Mouse (Mus musculus) right cerebral cortex, postnatal 10 days (tissue): Measurements from ENCODE around the gene Cel.

Source experiments
- DNase-seq, 2 experiments: peaks; one replicate each; pipeline ENCODE4 v3.0.0; 2021; ENCODE audit warnings: low spot score in 2 of 2

Gene Cel

DNA sequence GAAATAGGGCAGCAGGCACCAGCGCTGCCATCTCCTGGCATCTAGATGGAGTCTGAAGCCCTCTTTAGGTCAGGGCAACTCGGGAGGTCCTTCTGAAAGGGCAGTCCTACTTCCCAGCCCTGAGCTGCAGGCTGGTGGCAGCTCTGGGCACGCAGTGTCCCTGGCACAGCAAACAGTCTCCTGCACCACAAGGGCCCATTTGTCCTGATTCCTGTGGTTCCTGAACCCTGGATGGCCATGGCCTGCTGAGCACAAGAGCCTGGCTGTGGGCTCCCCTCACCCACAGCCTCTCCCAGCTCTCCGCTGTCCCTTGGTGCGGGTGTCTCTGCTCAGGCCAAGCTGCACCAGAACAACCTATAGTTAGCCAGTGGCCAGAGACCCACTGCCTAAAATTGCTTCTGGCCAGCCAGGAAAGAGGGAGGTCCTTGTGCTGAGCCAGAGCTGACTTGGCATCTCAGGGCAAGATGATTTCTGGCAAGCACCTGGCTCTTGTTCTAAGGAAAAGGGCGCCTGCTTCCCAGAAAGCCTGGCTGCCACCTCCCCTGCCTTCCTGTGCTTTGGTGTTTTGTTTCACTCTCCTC lies 41.5 kb downstream of the Cel start:
- DNase-seq = peak; percentile 74 to 88

- peak; percentile 26 to 39 for DNase-seq
These were observed 42.6 kb downstream of the Cel start for GRCm38 (mm10) chr2:28520581-28520980.

DNA sequence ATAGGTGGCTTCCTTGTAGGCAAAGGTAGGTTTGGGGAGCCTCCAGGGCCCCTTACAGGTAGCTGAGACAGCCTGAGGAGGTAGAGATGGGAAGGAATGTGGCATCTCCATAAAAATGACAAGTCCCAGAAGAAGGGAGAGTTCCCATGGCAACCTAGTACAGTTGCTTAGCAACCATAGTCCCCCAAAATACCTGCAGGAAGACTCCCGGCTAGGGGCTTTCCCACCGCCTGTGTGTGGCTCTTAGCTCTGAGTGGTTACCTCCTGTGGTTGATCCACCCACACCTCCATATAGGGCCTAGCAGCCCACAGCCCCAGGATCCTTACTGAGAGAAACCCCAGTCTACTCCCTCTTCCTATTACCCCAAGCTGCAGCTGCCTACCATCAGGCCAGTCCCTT lies 45.0 kb downstream of the Cel start:
- DNase-seq = peak; percentile 89 to 95

GRCm38 (mm10) chr2:28517206-28517909 lies 45.8 kb downstream of the Cel start:
- peak; percentile 76 to 79 for DNase-seq

DNA sequence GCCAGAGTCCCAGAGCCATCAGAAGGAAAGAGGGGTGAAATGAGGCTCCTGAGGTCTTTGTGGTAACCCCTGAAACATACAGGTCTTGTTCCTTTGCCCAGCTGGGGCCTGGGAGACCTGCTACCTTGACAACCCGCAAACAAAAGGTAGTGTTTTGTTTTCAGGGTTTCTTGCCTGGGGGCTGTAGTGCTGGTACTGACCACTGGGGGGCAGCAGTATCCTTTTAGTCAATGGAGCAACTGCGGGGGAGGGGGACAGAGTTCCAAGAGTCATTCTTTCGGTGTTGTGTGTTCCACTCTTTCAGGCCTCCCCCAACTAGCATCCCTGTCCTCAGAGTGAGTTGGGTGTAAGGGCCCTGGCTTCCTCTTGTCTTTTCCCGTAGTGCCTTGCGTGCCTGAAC lies 48.7 kb downstream of the Cel start:
- DNase-seq = peak; percentile 88 to 90

DNA sequence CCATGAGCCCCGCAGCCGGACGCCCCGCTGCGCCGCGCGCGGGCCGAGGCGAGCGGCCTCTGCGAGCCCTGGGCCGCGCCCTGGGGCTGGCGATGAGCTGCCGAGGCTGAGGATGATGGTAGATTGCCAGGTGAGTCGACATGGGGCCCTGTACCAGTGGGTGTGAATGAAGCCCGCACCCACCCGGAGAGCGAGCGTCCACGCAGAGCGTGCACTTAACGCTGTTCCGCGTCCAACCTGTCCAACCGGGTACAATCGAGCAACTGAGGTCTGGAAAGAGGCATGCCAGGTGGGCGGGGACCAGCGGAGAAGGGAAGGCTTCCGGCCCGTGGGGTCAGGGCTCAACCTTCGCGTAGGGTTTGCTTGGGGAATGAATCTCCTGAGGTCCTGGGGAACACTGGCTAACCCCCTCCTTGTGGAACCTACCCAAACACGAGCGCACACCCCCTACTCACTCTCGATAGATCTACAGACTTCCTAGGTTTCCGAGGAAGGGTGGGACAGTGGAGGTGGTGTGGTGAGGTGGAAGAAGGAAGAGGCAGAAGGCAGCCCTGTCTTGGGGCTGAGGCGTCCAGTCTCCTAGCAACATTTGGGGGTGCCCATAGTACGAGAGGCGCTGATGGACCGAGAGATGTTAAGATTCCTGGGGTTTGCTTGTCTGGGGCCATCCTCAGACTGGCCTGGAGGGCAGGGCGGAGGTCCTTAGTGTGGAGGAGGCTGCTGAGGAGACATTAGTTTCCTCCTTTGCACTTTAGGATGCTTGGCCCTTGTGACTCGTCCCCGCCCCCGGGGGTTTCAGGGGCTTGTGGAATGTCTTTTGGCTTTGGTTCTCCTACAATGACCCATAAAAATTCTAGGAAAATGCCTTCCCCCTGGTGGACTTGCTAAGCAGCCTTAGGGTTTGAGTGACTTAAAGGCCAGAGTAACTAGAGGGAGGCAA lies 49.5 kb downstream of the Cel start:
- peak; percentile 53 to 59 for DNase-seq

- DNase-seq = peak; percentile 70 to 75
These were observed 50.3 kb downstream of the Cel start, which contains the start of gene Ralgds for GRCm38 (mm10) chr2:28512798-28513401. TSS of gene Ralgds (plus strand) at chr2:28513125.

- peak in 1 of 2 experiments; percentile 24 for DNase-seq
These were observed 51.6 kb downstream of the Cel start for GRCm38 (mm10) chr2:28511600-28511999.

GRCm38 (mm10) chr2:28506291-28506690 lies 56.9 kb downstream of the Cel start:
- peak; percentile 2 to 8 for DNase-seq

GRCm38 (mm10) chr2:28505795-28506194 lies 57.4 kb downstream of the Cel start, which contains the start of gene Gm10134:
TSS of gene Gm10134 (plus strand) at chr2:28506095.
- DNase-seq = peak in 1 of 2 experiments; percentile 10
